Mouse (Mus musculus) frontal cortex, postnatal 36 days (tissue): Measurements from ENCODE around the gene Olfr48.

Experiments used
- DNase-seq, 2 experiments: peaks; one replicate each; pipeline ENCODE4 v3.0.0; 2022; ENCODE audit warnings: low spot score in 2 of 2

Olfr48 gene

DNA sequence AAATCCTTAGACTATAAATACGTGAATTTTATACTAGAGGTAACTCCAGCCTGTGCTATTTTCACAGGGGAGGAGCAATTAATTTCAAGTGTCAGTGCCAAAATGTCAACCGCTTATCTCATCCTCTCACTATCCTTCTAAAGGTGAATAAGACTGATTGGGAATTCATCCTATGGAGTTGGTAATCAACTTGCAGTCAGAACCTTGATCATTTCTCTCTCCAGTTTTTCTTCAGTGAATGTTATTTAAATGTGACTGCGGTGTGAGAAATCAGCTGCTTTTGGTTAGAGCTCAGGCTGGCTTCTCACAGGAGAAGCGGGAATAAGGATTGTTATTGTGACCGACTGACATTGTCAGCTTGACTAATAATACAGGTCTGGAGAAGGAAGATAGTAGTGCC, at the start of gene Olfr48:
Olfr48 (minus strand) TSS at position 101 of the 400 bp plus-strand sequence.
- no peak for DNase-seq

DNA sequence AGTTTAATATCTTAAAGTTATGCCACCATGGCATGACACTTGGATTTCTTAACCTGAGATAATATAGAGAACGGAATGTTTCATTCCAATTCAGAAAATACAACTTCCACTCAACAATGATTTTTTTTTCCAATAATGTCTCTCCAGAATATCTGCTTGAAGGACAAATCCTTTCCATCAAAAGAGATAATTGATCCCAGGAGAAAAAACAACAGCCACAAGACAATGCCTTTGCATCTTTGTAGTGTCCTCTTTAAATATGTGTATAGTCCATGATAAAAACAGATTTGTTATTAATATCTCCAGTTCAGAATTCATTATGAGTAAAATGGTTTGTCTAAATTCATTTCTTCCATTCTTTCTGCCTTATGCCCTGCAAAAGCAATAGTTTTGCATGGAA, 30.1 kb upstream of the Olfr48 start, which contains the start of gene Olfr1257:
Olfr1257 (plus strand) TSS at position 301 of the 400 bp plus-strand sequence.
- no peak for DNase-seq

DNA sequence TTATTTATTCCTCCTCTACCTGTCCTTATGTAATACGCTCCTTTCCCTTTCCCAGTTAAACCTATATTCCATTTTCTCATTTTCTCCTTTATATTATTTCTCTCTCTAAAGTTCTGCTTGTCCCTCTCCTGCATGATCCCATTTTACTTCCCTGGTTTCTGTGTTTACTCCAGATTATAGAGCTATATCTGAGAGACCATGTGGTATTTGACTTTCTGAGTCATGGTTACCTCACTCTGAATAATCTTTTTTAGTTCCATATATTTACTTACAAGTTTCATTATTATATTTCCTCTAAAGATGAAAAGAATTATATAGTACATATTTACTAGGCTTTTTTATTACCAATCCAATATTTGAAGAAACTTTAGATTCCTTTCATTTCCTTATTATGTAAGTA, 1.2 kb upstream of the Olfr48 start:
- DNase-seq: no peak

DNA sequence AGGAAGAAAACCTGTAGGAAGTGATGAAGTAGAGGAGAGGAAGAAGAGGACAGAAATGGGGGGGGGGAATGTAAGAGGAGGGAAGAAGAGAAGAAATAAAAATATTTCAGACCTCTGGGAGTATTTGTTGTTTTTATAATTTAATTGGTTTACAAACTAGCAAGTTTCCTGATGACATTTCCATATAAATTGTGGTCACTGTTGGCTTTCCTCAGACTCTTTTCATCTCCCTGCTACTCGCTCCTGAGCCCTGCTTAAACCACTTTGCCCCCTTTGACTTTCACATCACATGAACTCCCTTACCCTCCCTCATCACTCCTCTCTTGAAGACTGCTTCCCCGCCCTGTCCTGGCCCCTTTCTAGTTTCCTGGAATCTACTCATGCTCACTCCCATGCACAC, 6.5 kb downstream of the Olfr48 start, which contains the start of gene Olfr1256:
Olfr1256 (minus strand) TSS at position 101 of the 400 bp plus-strand sequence.
- DNase-seq: no peak

DNA sequence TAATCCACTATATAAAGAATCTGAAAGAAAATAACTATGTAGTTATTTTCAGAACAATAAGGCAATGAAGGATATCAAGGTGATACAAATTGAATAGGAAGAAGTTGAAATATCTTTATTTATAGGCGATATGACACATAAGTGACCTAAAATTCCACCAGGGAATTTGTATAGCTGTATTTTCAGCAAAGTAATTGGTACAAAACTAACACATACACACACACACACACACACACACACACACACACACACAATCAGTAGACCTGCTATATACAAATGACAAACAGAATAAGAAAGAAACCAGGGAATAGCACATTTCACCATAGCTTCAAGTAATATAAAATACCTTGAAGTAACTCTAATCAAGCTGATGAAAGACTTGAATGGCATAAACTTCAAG, 27.8 kb downstream of the Olfr48 start:
- no peak for DNase-seq

DNA sequence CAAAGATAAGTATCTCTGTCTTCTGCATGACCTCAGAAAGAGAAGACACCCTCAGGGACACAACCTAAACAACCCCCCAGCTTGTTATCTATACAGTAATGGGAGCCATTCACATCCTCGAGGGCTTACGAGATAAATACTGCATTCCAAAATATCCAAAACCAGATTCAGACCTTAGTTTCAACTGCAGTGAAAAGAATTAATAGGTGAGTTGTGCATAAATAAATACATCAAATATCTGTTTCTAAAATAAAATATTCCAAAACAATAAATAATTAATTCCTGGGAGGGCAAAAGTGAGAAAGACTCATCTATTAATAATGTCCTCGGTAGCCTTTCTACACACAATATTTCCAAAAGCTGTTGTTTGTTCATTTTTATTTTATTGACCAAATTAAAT, 36.3 kb downstream of the Olfr48 start, which contains the start of gene Olfr1255:
Olfr1255 (plus strand) TSS at position 301 of the 400 bp plus-strand sequence.
- DNase-seq: no peak

DNA sequence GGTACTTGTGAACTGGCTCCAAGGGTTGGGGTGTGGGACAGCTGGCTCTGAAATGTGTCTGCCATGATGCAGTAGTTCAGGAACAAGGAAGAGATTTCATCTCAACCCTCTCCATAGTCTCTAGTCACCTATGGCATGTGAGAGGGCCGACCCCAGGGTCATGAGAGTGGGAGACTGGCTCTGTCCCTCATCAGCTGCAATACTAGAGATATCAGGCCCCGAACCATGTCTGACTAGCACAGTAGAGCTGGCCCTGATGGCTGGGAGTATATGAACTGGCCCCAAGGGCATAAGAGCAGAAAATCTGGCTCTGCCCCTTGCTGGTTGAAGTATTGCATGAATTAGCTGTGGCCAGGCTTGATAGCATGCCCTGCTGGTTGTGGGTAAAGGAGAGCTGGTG, 37.3 kb downstream of the Olfr48 start:
- no peak for DNase-seq

DNA sequence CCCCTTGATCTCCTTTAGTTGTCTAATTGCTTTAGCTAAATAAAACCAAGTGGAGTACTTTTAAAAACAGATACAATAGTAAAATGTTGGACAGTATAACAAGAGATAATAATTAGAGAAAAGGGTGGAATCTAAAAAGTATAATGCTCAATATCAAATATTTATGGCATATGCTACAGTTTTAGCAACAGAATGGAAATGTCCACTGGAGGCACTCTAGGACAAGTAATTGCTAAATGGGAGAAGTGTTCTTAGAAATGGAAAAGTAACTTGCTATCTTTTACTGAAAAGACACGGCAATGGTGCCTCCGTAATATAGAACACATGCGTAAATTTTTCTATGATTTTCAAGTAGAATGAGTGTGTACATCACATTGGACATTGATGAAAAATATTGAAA, 48.4 kb downstream of the Olfr48 start:
- DNase-seq: peak in 1 of 2 experiments; percentile 2

DNA sequence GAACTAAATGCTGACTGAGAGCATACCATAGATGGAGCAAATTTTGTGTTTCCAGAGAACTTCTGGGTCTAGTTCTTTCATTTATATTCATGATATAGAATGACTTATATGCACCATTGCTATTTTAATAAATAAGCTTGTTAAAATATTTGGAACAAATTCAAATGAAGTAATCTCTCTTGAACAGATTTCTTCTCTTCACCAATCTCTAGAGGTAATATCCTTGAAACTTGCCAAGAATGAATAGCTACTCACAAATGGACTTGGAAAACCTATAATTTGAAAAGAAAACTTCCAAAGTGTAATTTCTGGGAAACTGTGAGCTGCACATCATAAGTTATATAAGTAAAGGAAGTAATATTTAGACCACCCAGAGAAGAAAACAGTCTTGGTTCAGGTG, 54.5 kb downstream of the Olfr48 start, which contains the start of gene Olfr1254:
Olfr1254 (minus strand) TSS at position 101 of the 400 bp plus-strand sequence.
- no peak for DNase-seq
